Comparison of ENCODE assay signal across 22 mouse cellular contexts in the genomic region with DNA sequence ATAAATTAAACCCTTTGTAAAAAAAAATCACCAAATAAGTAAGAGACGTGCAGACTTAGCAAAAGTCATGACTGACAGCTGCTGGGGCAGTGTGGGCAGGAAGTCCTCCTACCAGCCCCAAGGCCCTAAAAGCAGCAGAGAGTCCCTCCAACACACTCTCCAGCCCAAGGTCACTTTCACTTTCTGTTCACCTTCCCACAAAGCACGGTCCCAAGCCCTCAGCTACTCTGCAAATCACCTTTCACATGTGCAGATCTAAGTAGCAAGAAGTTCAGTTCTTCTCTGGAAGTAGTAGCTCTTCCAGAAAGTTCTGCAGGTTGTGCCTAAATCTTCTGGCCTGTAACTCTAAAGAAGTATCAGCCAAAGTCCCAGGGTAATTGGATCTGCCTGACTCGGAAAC.
DNase-seq lines count a peak whose midpoint lies in the region; ATAC-seq and TF ChIP-seq lines count a peak whose summit lies in the region.
"Had no signal": no experiment of that assay in that cellular context is flagged by ENCODE, and none has a peak within 500 bp of the region (broad histone marks: within the 10 kb centered on the region; RNA-seq: fewer than 3 reads in every experiment).

No protein-coding gene starts in this region.

- peaks cover 4 to 10% of the 10 kb centered on the region in 2 experiments; a peak in 3 of 4 replicates for H3K4me1 ChIP-seq in heart, embryonic 14.5 days (ENCODE audit: control insufficient read depth in 2 of 2, insufficient read depth in 2 of 2, low read length in 2 of 2)
- H3K4me1 ChIP-seq in stomach, postnatal 0 days (replicated peaks; ENCODE audit: control insufficient read depth, insufficient read depth) = no peaks in the 10 kb centered on the region
- H3K4me1 ChIP-seq: embryonic facial prominence, embryonic 12.5 days; limb, embryonic 13.5 days; midbrain, embryonic 15.5 days had no signal

- H3K27me3 ChIP-seq in heart, embryonic 14.5 days (ENCODE audit: control insufficient read depth, insufficient read depth, low read length) = no peaks in the 10 kb centered on the region
- no peaks in the 10 kb centered on the region for H3K27me3 ChIP-seq in stomach, postnatal 0 days (ENCODE audit: control insufficient read depth, insufficient read depth, low read length)
- H3K27me3 ChIP-seq: embryonic facial prominence, embryonic 12.5 days; limb, embryonic 13.5 days; midbrain, embryonic 15.5 days had no signal

- H3K36me3 ChIP-seq in heart, embryonic 14.5 days (ENCODE audit: control insufficient read depth, insufficient read depth, low read length) = no peaks in the 10 kb centered on the region
- no peaks in the 10 kb centered on the region for H3K36me3 ChIP-seq in stomach, postnatal 0 days (ENCODE audit: control insufficient read depth, insufficient read depth, low read length)
- H3K36me3 ChIP-seq: embryonic facial prominence, embryonic 12.5 days; G1E; limb, embryonic 13.5 days; midbrain, embryonic 15.5 days had no signal

- H3K4me2 ChIP-seq in heart, embryonic 14.5 days (ENCODE audit: low read length) = peak overlapping the region; percentile 11; the same call in 1 of the 2 replicates
- no peak overlapping the region for H3K4me2 ChIP-seq in stomach, postnatal 0 days (replicated peaks; ENCODE audit: low read depth)
- H3K4me2 ChIP-seq: embryonic facial prominence, embryonic 12.5 days; limb, embryonic 13.5 days; midbrain, embryonic 15.5 days had no signal

- TF ChIP-seq EP300 in stomach, postnatal 0 days (optimal IDR thresholded peaks at IDR 0.05) = no peak

- TF ChIP-seq CTCF in stomach, postnatal 0 days (IDR thresholded peaks at IDR 0.05; ENCODE audit: low read depth) = no peak

- WGBS in heart, embryonic 14.5 days = 65% methylated on average over 3 of the region's 3 CpGs
- 81% methylated on average over 3 of the region's 3 CpGs for WGBS in stomach, postnatal 0 days

- 0 out of 2 replicates have a peak, but pooled peaks cover 3% of the 10 kb centered on the region for H3K9me3 ChIP-seq in heart, embryonic 14.5 days (ENCODE audit: control insufficient read depth, low read length)
- no peaks in the 10 kb centered on the region for H3K9me3 ChIP-seq in stomach, postnatal 0 days (ENCODE audit: control insufficient read depth, low read length)
- H3K9me3 ChIP-seq: embryonic facial prominence, embryonic 12.5 days; limb, embryonic 13.5 days; midbrain, embryonic 15.5 days had no signal

- no peak overlapping the region for H3K4me3 ChIP-seq in heart, embryonic 14.5 days (ENCODE audit: control insufficient read depth in 1 of 2, insufficient read depth in 1 of 2, low read depth in 1 of 2, low read length in 2 of 2)
- H3K4me3 ChIP-seq in stomach, postnatal 0 days (ENCODE audit: low read depth, low read length) = no peak overlapping the region
- H3K4me3 ChIP-seq: embryonic facial prominence, embryonic 12.5 days; gastrocnemius, adult 2 months; limb, embryonic 13.5 days; midbrain, embryonic 15.5 days had no signal

- H3K9ac ChIP-seq in heart, embryonic 14.5 days (ENCODE audit: low read length) = peak overlapping the region; percentile 22; the same call in 1 of the 2 replicates
- H3K9ac ChIP-seq in stomach, postnatal 0 days (ENCODE audit: low read length) = no peak overlapping the region
- H3K9ac ChIP-seq: embryonic facial prominence, embryonic 12.5 days; limb, embryonic 13.5 days; midbrain, embryonic 15.5 days had no signal

- no peak for ATAC-seq in heart, embryonic 14.5 days (ENCODE audit: insufficient number of reproducible peaks, insufficient read depth, low FRiP score, low read depth)
- ATAC-seq in granulocyte monocyte progenitor cell, adult 5-6 weeks (replicated peaks; ENCODE audit: poor library complexity, severe bottlenecking) = peak; percentile 50
- no peak for ATAC-seq in stomach, postnatal 0 days (ENCODE audit: low FRiP score, low TSS enrichment)
- ATAC-seq: hindbrain, embryonic 16.5 days; midbrain, embryonic 15.5 days had no signal

- DNase-seq in heart, adult 8-10 months (ENCODE audit: low spot score) = no peak
- peak; percentile 3 to 4 for DNase-seq in spleen, postnatal 36 days (ENCODE audit: low spot score in 2 of 2)
- DNase-seq in spleen, postnatal 14 days (ENCODE audit: low spot score in 2 of 2) = no peak
- DNase-seq in naive thymus-derived CD4-positive, alpha-beta T cell, adult 2 months (ENCODE audit: low read depth) = peak; percentile 4
- no peak for DNase-seq in adrenal gland, adult 18-20 months (ENCODE audit: low spot score in 2 of 2)
- no peak for DNase-seq in stomach, postnatal 0 days (ENCODE audit: low spot score)
- DNase-seq: adrenal gland, adult 2 months; cerebellum, adult 11 months; cerebellum, postnatal 36 days; gastrocnemius, adult 2 months; heart, adult 18-20 months; kidney, adult 2 months; kidney, postnatal 25 days; layer of hippocampus, adult 9-11 months; lung, adult 18-20 months had no signal

- no peak overlapping the region for H3K27ac ChIP-seq in heart, embryonic 14.5 days (replicated peaks in 1 of 2; ENCODE audit: control insufficient read depth in 1 of 2, insufficient read depth in 1 of 2, low read depth in 2 of 2, low read length in 2 of 2)
- H3K27ac ChIP-seq in stomach, postnatal 0 days (replicated peaks) = no peak overlapping the region
- H3K27ac ChIP-seq: embryonic facial prominence, embryonic 12.5 days; gastrocnemius, adult 2 months; limb, embryonic 13.5 days; midbrain, embryonic 15.5 days had no signal

Comparison
In these comparisons a context has a peak if more than half of its experiments do, and no peak if none do; other contexts are left out.
1. DNase-seq: peak in spleen, postnatal 36 days (2 of 2) and naive thymus-derived CD4-positive, alpha-beta T cell, adult 2 months (single experiment); none in heart, adult 8-10 months (single experiment), spleen, postnatal 14 days (0 of 2), adrenal gland, adult 18-20 months (0 of 2) and stomach, postnatal 0 days (single experiment).